Mouse (Mus musculus) embryonic facial prominence, embryonic 13.5 days (tissue): ENCODE measurements around the gene Dab1. TPM values are rescaled to one million over a fixed set of nuclear protein-coding genes. Genes with fewer than 3 reads are reported as not detected.

Experiments used
- ATAC-seq: fragments of 200-750 bp; cut with Nextera tagmentation; 2 replicates; pipeline ENCODE4 v1.8.0; 2017; ENCODE audit warnings: low read depth; ENCODE audit not compliant: insufficient number of reproducible peaks, insufficient read depth, low FRiP score, low TSS enrichment
- H3K27ac ChIP-seq: fragments of 300-500 bp; sonication (generic); 2 replicates; pipeline ENCODE4 v1.5.1; 2015; ENCODE audit warnings: moderate library complexity, mild to moderate bottlenecking, inconsistent platforms
- H3K27me3 ChIP-seq: fragments of 300-500 bp; sonication (generic); 2 replicates; pipeline ENCODE4 v1.6.1; 2015; ENCODE audit warnings: mild to moderate bottlenecking, inconsistent platforms
- H3K36me3 ChIP-seq: fragments of 300-500 bp; sonication (generic); 2 replicates; pipeline ENCODE4 v1.6.1; 2015; ENCODE audit warnings: mild to moderate bottlenecking, inconsistent platforms
- H3K4me1 ChIP-seq: fragments of 300-500 bp; sonication (generic); 2 replicates; pipeline ENCODE4 v1.6.1; 2015; ENCODE audit warnings: inconsistent platforms
- H3K4me2 ChIP-seq: fragments of 300-500 bp; sonication (generic); 2 replicates; pipeline ENCODE4 v1.6.1; 2015; ENCODE audit warnings: moderate library complexity, mild to moderate bottlenecking, inconsistent platforms
- H3K4me3 ChIP-seq: fragments of 300-500 bp; sonication (generic); 2 replicates; pipeline ENCODE4 v1.5.1; 2015; ENCODE audit warnings: mild to moderate bottlenecking, inconsistent platforms
- H3K9ac ChIP-seq: fragments of 300-500 bp; sonication (generic); 2 replicates; pipeline ENCODE4 v1.6.1; 2015; ENCODE audit warnings: mild to moderate bottlenecking, inconsistent platforms
- H3K9me3 ChIP-seq: fragments of 300-500 bp; sonication (generic); 2 replicates; pipeline ENCODE4 v1.6.1; 2016; ENCODE audit warnings: inconsistent platforms
- WGBS: fragments of 180-500 bp; shearing (Covaris S2); methylation state at CpG from one replicate; pipeline ENCODE4 v1.1.7; 2015; ENCODE audit warnings: mixed read lengths; 5-methylcytosine and 5-hydroxymethylcytosine counted together
- polyA plus RNA-seq: library from polyadenylated mRNA; unstranded; fragments of >200 nt; fragmentation: Nextera tagmentation; extraction: Ambion mirVana; gene quantifications from 2 replicates; pipeline ENCODE4 v1.2.1, GENCODE M21; 2015

Gene Dab1
- polyA plus RNA-seq, 1 experiment from 2014 or later, result 17.3 TPM

DNA sequence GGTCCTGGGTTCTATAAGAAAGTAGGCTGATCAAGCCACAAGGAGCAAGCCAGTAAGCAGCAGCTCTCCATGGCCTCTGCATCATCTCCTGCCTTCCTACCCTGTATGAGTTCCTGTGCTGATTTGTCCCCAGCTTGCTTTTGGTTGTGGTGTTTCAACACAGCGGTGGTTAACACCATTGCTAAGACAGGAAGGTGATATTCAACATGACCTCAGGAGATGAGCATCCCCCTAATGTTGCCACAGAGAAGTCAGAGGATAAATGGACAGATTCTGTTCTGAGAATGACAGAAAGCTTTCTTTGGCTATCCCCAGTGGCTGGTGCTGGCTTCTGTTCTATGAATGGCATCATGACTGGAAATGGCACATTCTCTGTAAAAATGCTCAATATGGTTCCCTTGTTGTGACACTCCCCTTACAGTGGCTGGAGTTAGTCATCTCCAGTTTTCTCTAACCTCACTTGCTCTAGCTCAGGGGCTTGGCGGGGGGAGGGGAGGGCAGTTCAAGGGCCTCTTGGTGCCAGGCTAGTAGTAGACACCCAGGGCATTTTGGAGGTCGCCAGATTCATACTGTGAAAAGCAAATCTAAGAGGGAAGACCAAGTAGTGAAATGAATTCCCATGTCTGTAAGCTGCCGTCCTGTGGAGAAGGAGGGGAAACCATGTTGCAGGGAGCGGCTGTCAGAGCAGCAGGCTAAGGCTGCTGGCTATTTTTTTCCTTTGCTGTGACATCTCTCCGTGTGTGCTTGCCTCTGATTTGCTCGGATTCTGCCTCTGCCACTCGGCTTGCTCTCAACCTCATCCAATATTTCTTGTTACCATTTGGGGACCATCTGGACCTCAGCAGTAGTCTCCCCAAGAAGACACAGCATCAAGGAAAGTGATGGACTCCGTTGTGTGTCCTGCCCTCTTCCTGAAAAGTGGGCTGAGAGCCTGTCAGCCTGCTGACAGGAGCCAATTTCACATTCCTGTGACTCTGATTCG lies 1086.8 kb downstream of the Dab1 start:
- Histone ChIP-seq H3K4me1 (peaks cover 12% of the 10 kb centered on the region), H3K9ac (no peak overlapping the region), H3K9me3 (no peaks in the 10 kb centered on the region), H3K4me3 (no peak overlapping the region), H3K27ac (no peak overlapping the region), H3K27me3 (peaks cover 26% of the 10 kb centered on the region), H3K4me2 (no peak overlapping the region), H3K36me3 (no peaks in the 10 kb centered on the region)
- no peak for ATAC-seq
- 60% methylated on average over 10 of the region's 10 CpGs for WGBS

- WGBS, result 78% methylated on average over 15 of the region's 15 CpGs
- Histone ChIP-seq H3K9me3 (no peaks in the 10 kb centered on the region), H3K4me1 (peaks cover 3% of the 10 kb centered on the region; the same call in 1 of the 2 replicates), H3K4me2 (no peak overlapping the region), H3K27me3 (peaks cover 29% of the 10 kb centered on the region), H3K27ac (no peak overlapping the region), H3K36me3 (no peaks in the 10 kb centered on the region), H3K4me3 (no peak overlapping the region), H3K9ac (no peak overlapping the region)
- ATAC-seq, result no peak
Measured at GRCm38 (mm10) chr4:104712338-104713083, 1093.4 kb downstream of the Dab1 start.

DNA sequence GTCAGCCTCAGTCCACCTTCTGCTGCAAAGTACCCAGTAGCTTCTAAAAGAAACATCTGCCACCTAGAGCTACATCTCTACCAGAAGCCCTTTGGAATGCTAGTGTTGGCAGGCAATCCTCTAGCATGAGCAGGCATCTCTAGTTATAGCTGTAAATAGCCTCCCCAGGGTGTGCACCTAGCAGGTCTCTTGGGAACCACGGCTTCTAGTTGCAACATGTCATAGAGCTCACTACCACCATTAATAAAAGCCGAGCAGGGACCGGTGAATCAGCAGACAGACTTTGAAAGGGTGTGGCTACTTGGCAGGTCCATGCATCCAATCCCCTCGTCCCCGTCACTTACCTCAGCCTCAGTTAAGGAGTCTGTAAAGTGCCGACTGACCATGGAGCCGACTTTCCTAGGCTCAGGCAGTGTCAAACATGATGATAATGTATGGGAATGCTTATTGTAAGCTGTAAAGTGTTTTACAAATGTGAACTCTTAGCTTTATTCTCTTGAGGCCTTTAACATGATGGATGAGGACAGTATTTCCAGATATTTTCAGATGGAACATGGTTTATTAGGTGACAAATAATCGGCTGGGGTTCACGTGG lies 1095.9 kb downstream of the Dab1 start:
- ATAC-seq, result no peak
- 82% methylated on average over 9 of the region's 9 CpGs for WGBS
- peaks cover 15% of the 10 kb centered on the region for H3K4me1 ChIP-seq

DNA sequence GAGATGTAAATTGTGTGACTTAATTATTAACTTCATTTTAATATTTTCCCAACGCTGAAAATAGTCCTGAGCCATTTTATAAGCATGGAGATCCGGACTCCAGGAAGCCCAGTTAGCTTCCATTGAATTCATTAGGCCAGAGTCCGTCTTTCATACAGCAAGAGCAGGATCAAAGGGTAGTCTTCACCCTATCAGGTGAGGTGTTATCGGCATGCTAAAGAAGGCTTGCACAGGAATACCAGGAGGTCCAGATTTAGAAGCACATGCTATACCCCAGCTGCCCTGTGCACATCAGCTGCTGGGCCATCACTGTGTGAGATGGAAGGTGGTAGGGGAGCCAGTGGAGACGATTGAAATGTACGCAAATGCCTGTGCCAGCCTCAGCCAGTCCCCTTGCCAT lies 1096.7 kb downstream of the Dab1 start:
- Histone ChIP-seq H3K9me3 (no peaks in the 10 kb centered on the region), H3K27me3 (peaks cover 11% of the 10 kb centered on the region), H3K4me2 (no peak overlapping the region), H3K4me1 (peaks cover 20% of the 10 kb centered on the region), H3K27ac (no peak overlapping the region), H3K4me3 (no peak overlapping the region), H3K36me3 (no peaks in the 10 kb centered on the region), H3K9ac (no peak overlapping the region)
- 81% methylated on average over 6 of the region's 6 CpGs for WGBS
- no peak for ATAC-seq

More for the DNA sequence above, 1095.9 kb downstream of the Dab1 start:
- no peak overlapping the region for H3K4me2 ChIP-seq
- no peaks in the 10 kb centered on the region for H3K9me3 ChIP-seq
- H3K36me3 ChIP-seq, result no peaks in the 10 kb centered on the region
- H3K27me3 ChIP-seq, result peaks cover 17% of the 10 kb centered on the region
- no peak overlapping the region for H3K27ac ChIP-seq
- no peak overlapping the region for H3K4me3 ChIP-seq
- H3K9ac ChIP-seq, result no peak overlapping the region

DNA sequence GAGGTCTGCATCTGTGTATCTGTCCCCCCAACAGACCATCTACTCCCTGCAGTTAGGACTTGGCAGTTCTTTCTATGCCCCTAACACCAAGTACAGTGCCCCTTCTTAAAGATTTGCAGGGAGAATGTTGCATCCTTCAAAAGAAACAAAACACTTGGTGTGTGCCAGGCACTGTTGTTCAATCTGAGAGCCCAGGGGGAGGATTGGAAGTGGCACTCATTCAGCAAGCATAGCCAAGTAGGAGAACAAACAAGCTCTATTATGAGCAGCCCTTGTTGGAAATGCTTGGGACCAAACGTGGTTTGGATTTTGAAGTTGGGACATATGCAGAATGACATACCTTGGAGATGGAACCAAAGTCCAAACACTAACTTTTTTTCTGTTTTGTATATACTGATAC lies 1097.3 kb downstream of the Dab1 start:
- Histone ChIP-seq H3K9ac (no peak overlapping the region), H3K27ac (no peak overlapping the region), H3K27me3 (peaks cover 11% of the 10 kb centered on the region), H3K4me2 (no peak overlapping the region), H3K36me3 (no peaks in the 10 kb centered on the region), H3K4me3 (no peak overlapping the region), H3K9me3 (no peaks in the 10 kb centered on the region), H3K4me1 (peaks cover 20% of the 10 kb centered on the region)
- ATAC-seq, result no peak
- WGBS, result 69% methylated on average over 1 of the region's 1 CpGs

DNA sequence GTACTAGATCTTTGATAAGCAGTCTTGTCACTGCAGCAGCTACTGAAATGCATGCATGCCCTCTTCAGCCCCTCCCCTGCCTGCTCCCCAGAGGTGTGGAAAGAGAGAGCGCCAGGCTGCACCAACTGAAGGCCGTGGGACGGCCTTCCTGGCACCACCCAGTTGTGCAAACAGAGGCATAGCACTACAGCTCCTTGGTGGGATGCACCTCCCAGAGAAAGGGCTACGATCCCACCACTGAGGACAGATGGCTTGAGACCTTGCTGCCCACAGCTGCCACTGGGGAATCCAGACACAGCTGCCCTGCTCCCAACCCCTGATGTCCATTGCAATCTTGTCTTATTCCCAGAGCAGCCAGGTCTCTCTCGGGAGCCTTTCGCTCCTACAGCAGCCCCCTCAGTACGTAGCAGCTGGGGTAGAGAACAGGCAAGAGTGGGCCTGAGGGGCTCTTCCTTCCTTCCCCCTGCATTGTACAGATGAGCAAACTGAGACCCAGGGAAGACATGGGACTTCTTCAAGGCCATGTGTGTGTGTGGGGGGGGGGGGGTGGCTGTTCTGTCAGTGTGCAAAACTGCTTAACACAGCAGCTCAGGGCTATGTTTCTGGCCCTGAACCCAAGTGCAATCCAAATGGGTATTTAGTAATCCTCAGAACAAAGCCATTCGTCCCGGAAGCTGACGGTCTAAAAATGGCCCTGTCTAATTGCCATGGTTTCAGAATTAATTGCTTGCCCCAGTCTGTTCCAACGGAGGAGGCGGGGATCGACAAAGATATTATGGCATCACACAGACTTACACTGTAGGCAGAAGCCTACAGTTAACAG lies 1100.0 kb downstream of the Dab1 start:
- Histone ChIP-seq H3K9ac (no peak overlapping the region), H3K9me3 (no peaks in the 10 kb centered on the region), H3K4me1 (peaks cover 26% of the 10 kb centered on the region), H3K4me2 (no peak overlapping the region), H3K4me3 (no peak overlapping the region), H3K27me3 (peaks cover 16% of the 10 kb centered on the region), H3K36me3 (no peaks in the 10 kb centered on the region), H3K27ac (no peak overlapping the region)
- 0 out of 2 replicates have a peak, but pooled peaks have one; percentile 37 for ATAC-seq
- 60% methylated on average over 13 of the region's 13 CpGs for WGBS

- WGBS, result 53% methylated on average over 6 of the region's 6 CpGs
- Histone ChIP-seq H3K27ac (no peak overlapping the region), H3K9ac (no peak overlapping the region), H3K4me3 (no peak overlapping the region), H3K4me1 (peaks cover 35% of the 10 kb centered on the region), H3K9me3 (no peaks in the 10 kb centered on the region), H3K27me3 (peaks cover 15% of the 10 kb centered on the region; the same call in 1 of the 2 replicates), H3K4me2 (peak overlapping the region; percentile 44), H3K36me3 (no peaks in the 10 kb centered on the region)
- no peak for ATAC-seq
Measured at GRCm38 (mm10) chr4:104723527-104724045, 1104.4 kb downstream of the Dab1 start.

- 18% methylated on average over 5 of the region's 5 CpGs for WGBS
- H3K4me2 ChIP-seq, result peak overlapping the region; percentile 44
- 0 out of 2 replicates have a peak, but pooled peaks have one; percentile 26 for ATAC-seq
Measured at GRCm38 (mm10) chr4:104724258-104724657, 1105.1 kb downstream of the Dab1 start.

DNA sequence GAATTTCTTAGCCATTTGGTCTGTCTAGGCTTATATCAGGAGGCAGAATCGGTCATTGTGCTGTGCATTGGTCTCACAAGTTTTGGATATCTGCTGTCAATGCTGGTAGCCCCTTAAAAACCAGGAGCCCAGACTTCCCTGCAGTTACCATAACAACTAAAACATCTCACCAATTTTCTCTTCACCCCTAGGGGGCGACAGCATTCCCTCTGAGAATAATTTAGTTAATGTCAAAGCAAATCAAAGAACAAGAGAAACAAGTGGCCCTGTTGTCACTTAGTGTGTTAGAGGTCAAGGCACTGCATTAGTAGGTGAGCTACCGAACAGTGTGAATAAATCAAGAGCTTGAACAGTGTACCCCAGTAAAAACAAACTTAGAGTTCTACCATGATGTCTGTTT lies 1106.5 kb downstream of the Dab1 start:
- Histone ChIP-seq H3K36me3 (no peaks in the 10 kb centered on the region), H3K4me1 (peaks cover 18% of the 10 kb centered on the region), H3K4me3 (no peak overlapping the region), H3K9me3 (no peaks in the 10 kb centered on the region), H3K9ac (no peak overlapping the region), H3K27ac (no peak overlapping the region), H3K4me2 (no peak overlapping the region), H3K27me3 (peaks cover 8% of the 10 kb centered on the region; the same call in 1 of the 2 replicates)
- 58% methylated on average over 3 of the region's 3 CpGs for WGBS
- ATAC-seq, result no peak

More at GRCm38 (mm10) chr4:104724258-104724657, 1105.1 kb downstream of the Dab1 start:
- H3K4me1 ChIP-seq, result peaks cover 30% of the 10 kb centered on the region
- no peaks in the 10 kb centered on the region for H3K9me3 ChIP-seq
- no peak overlapping the region for H3K9ac ChIP-seq
- no peak overlapping the region for H3K4me3 ChIP-seq
- peaks cover 9% of the 10 kb centered on the region; the same call in 1 of the 2 replicates for H3K27me3 ChIP-seq
- 0 out of 2 replicates have a peak overlapping the region, but pooled peaks have one; percentile 2 for H3K27ac ChIP-seq
- no peaks in the 10 kb centered on the region for H3K36me3 ChIP-seq

DNA sequence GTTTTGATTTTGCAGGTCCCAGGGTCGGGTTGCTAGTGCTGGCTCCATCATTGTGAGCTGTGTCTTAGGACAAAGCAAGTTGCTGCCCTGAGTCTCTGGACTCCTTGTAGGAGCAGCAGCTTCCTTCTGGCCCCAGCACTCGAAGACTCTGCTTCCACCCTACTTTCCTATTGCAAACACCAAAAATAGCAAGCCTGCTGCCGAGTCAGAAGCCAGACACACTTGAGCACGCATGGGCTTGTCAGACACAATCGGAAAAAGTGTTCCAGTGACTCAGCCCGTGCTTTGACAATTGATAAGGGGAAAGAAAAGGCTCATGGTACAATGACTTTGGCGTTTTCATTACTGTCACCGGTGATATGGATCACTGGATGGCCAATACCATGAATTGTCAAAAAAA lies 1110.0 kb downstream of the Dab1 start:
- Histone ChIP-seq H3K9me3 (no peaks in the 10 kb centered on the region), H3K4me1 (peaks cover 9% of the 10 kb centered on the region), H3K27me3 (peaks cover 4% of the 10 kb centered on the region; the same call in 1 of the 2 replicates), H3K36me3 (no peaks in the 10 kb centered on the region), H3K27ac (no peak overlapping the region), H3K4me2 (no peak overlapping the region), H3K4me3 (no peak overlapping the region), H3K9ac (no peak overlapping the region)
- no peak for ATAC-seq
- WGBS, result 79% methylated on average over 8 of the region's 8 CpGs
